Mouse (Mus musculus) MEL (cell line): Measurements from ENCODE around the gene Alkbh7.

Experiments
- BHLHE40 ChIP-seq: IDR thresholded peaks from 2 replicates; pipeline ENCODE4 v1.6.1; 2012; ENCODE audit warnings: low read depth, mild to moderate bottlenecking, inconsistent platforms, low read length, improper control_type of control experiment, borderline replicate concordance
- CTCF ChIP-seq, 3 experiments: IDR thresholded peaks in 2 of 3; conservative IDR thresholded peaks in 1 of 3; 2 replicates each; pipeline ENCODE4 v1.5.1; 2011 to 2012; ENCODE audit warnings: low read length in 3 of 3, low read depth in 2 of 3, mild to moderate bottlenecking in 2 of 3, improper control_type of control experiment in 1 of 3, inconsistent platforms in 1 of 3, mixed read lengths in 1 of 3, moderate library complexity in 1 of 3; ENCODE audit not compliant: control insufficient read depth in 1 of 3, insufficient read depth in 1 of 3, poor library complexity in 1 of 3, severe bottlenecking in 1 of 3
- JUND ChIP-seq: IDR thresholded peaks from 2 replicates; pipeline ENCODE4 v1.6.1; 2011; ENCODE audit warnings: low read depth, mild to moderate bottlenecking, improper control_type of control experiment, low read length
- SMC3 ChIP-seq: IDR thresholded peaks from 2 replicates; pipeline ENCODE4 v1.6.1; 2011; ENCODE audit warnings: low read depth, low read length, improper control_type of control experiment

- peak; percentile 72; the same call in 1 of the 2 replicates for TF ChIP-seq BHLHE40
- peak; percentile 51 to 88 (median 79) for TF ChIP-seq CTCF (IDR thresholded peaks at IDR 0.05 in 2 of 3, conservative IDR thresholded peaks at IDR 0.05 in 1 of 3; ENCODE audit: control insufficient read depth in 1 of 3, insufficient read depth in 1 of 3, low read depth in 2 of 3, low read length in 3 of 3, poor library complexity in 1 of 3, severe bottlenecking in 1 of 3)
- no peak for TF ChIP-seq JUND
- peak; percentile 80 for TF ChIP-seq SMC3
These were observed at the start of gene Alkbh7 for GRCm38 (mm10) chr17:56997029-56997667.
